Mouse (Mus musculus) limb, embryonic 15.5 days (tissue): ENCODE data around the gene Stat5a. TPM values are rescaled to one million over a fixed set of nuclear protein-coding genes. Genes with fewer than 3 reads are reported as not detected.

Source experiments
- ATAC-seq: fragments of 200-750 bp; cut with Nextera tagmentation; 2 replicates; pipeline ENCODE4 v1.8.0; 2017; ENCODE audit warnings: low read depth, moderate TSS enrichment; ENCODE audit not compliant: insufficient number of reproducible peaks, low FRiP score, low TSS enrichment
- H3K27ac ChIP-seq: fragments of 300-500 bp; sonication (generic); 2 replicates; pipeline ENCODE4 v1.5.1; 2015; ENCODE audit warnings: moderate library complexity, mild to moderate bottlenecking, inconsistent platforms
- H3K27me3 ChIP-seq: fragments of 300-500 bp; sonication (generic); 2 replicates; pipeline ENCODE4 v1.6.1; 2015; ENCODE audit warnings: inconsistent platforms
- H3K36me3 ChIP-seq: fragments of 300-500 bp; sonication (generic); 2 replicates; pipeline ENCODE4 v1.6.1; 2015; ENCODE audit warnings: inconsistent platforms
- H3K4me1 ChIP-seq: fragments of 300-500 bp; sonication (generic); 2 replicates; pipeline ENCODE4 v1.6.1; 2015; ENCODE audit warnings: inconsistent platforms
- H3K4me2 ChIP-seq: fragments of 300-500 bp; sonication (generic); 2 replicates; pipeline ENCODE4 v1.6.1; 2015; ENCODE audit warnings: mild to moderate bottlenecking, inconsistent platforms
- H3K4me3 ChIP-seq: fragments of 300-500 bp; sonication (generic); 2 replicates; pipeline ENCODE4 v1.5.1; 2015; ENCODE audit warnings: mild to moderate bottlenecking, inconsistent platforms
- H3K9ac ChIP-seq: fragments of 300-500 bp; sonication (generic); 2 replicates; pipeline ENCODE4 v1.6.1; 2015; ENCODE audit warnings: inconsistent platforms
- H3K9me3 ChIP-seq: fragments of 300-500 bp; sonication (generic); 2 replicates; pipeline ENCODE4 v1.6.1; 2016; ENCODE audit warnings: inconsistent platforms
- WGBS: fragments of 180-500 bp; shearing (Covaris S2); methylation state at CpG from one replicate; pipeline ENCODE4 v1.1.7; 2015; 5-methylcytosine and 5-hydroxymethylcytosine counted together
- polyA plus RNA-seq: library from polyadenylated mRNA; unstranded; fragments of >200 nt; fragmentation: Nextera tagmentation; extraction: Ambion mirVana; gene quantifications from 2 replicates; pipeline ENCODE4 v1.2.1, GENCODE M21; 2015

Stat5a gene
- polyA plus RNA-seq, 1 experiment from 2014 or later, result 9.4 TPM

- H3K4me3 ChIP-seq, result no peak overlapping the region
- H3K9me3 ChIP-seq, result no peaks in the 10 kb centered on the region
- 70% methylated on average over 8 of the region's 8 CpGs for WGBS
- H3K27me3 ChIP-seq, result no peaks in the 10 kb centered on the region
- H3K4me2 ChIP-seq, result no peak overlapping the region
- H3K36me3 ChIP-seq, result no peaks in the 10 kb centered on the region
- no peak overlapping the region for H3K9ac ChIP-seq
- H3K4me1 ChIP-seq, result peaks cover 5% of the 10 kb centered on the region; the same call in 1 of the 2 replicates
- H3K27ac ChIP-seq, result no peak overlapping the region
- ATAC-seq, result no peak
These were observed 19.6 kb upstream of the Stat5a start for GRCm38 (mm10) chr11:100839523-100839922.

DNA sequence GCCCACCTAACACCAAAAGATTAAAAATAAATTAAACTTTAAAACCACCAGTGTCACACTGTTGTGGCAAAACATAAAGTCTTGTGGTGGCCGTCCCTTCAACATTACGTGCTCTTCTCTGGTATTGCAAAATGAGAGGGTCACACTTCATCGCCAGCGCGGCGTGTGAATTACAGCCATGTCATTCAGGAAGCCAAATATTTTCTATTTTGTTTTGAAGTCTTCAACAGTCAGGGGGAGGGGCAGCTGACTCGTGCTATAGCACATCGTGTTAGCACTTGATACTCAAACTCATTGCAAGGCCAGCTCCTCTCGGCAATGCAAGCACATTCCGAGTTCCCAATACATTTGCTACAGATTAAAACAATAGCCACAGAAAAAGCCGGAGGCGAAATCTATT lies 18.3 kb upstream of the Stat5a start:
- Histone ChIP-seq H3K9ac (no peak overlapping the region), H3K36me3 (no peaks in the 10 kb centered on the region), H3K4me3 (no peak overlapping the region), H3K4me2 (no peak overlapping the region), H3K4me1 (peaks cover 8% of the 10 kb centered on the region; the same call in 1 of the 2 replicates), H3K9me3 (no peaks in the 10 kb centered on the region), H3K27me3 (no peaks in the 10 kb centered on the region), H3K27ac (no peak overlapping the region)
- WGBS, result 58% methylated on average over 12 of the region's 12 CpGs
- ATAC-seq, result no peak

DNA sequence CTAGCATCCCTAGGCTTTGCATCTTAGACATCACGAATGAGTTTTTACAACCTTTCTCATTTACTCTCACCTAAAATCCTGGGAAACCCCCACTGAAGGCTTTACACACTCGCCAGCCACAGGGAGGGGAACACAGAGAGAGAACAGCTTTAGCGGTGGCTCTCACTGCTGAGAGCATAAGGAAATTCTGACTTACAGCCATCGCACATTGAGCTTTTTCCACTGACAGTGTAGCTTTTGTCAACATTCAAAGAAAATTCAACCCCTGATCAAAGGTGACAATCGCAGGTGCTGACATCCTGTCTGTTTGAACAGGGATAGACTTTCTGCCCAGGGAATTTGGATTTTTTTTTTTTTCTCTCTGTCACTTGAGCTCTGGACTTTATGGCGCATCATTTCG lies 17.1 kb upstream of the Stat5a start:
- ATAC-seq, result no peak
- Histone ChIP-seq H3K9ac (no peak overlapping the region), H3K27me3 (no peaks in the 10 kb centered on the region), H3K4me1 (peaks cover 8% of the 10 kb centered on the region; the same call in 1 of the 2 replicates), H3K36me3 (no peaks in the 10 kb centered on the region), H3K27ac (no peak overlapping the region), H3K4me3 (no peak overlapping the region), H3K9me3 (no peaks in the 10 kb centered on the region), H3K4me2 (no peak overlapping the region)
- 73% methylated on average over 7 of the region's 7 CpGs for whole genome bisulfite sequencing

DNA sequence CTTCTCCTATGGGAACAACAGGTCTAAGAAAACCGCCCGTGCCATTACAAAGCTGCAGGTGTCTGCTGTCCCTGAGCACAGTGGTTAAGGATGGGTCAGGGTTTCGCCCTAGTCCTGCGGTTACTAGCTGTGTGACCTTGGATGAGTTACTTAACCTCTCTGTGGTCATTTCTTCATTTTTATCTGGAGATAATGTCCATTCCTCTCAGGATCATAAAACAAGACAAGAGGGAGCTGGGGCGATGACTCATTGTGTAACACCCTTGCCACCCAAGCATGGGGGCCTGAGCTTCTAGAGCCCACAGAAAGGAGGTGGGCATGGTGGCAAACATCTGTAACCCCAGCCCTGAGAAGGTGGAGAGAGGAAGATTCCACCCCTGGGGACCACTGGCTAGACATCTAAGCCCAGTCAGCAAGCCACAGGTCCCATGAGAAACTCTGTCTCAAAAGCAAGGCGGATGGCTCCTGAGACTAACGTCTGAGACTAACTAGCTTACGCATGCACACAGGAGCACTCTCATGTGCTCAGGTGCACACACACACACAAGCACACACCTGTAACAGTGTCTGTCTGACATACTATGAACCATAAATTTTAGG lies 16.0 kb upstream of the Stat5a start:
- no peak for ATAC-seq
- no peak overlapping the region for H3K27ac ChIP-seq
- no peaks in the 10 kb centered on the region for H3K27me3 ChIP-seq
- peaks cover 12% of the 10 kb centered on the region; the same call in 1 of the 2 replicates for H3K4me1 ChIP-seq
- no peaks in the 10 kb centered on the region for H3K9me3 ChIP-seq
- 94% methylated on average over 8 of the region's 8 CpGs for WGBS
- no peak overlapping the region for H3K9ac ChIP-seq
- no peaks in the 10 kb centered on the region for H3K36me3 ChIP-seq
- H3K4me3 ChIP-seq, result no peak overlapping the region
- no peak overlapping the region for H3K4me2 ChIP-seq

DNA sequence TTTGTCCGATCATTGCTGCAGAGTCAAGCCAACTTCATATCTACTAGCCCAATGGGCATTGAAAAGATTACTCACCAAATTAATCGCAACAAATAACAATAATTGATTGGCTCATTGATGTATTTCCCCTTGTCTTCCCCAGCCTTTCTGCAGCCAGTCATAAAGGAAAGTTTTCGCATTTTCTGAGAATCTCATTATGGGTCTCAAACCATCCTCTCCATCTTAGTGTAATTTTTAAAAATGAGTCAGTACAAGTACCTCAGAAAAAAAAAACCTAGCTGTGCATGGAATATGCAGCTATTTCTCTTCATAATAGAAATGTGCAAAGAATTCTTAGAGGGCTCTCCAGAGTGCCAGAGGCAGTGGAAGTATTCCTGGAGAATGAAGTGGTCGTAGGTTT lies 15.0 kb upstream of the Stat5a start:
- no peaks in the 10 kb centered on the region for H3K9me3 ChIP-seq
- no peak overlapping the region for H3K4me3 ChIP-seq
- H3K27ac ChIP-seq, result no peak overlapping the region
- WGBS, result 77% methylated on average over 4 of the region's 4 CpGs
- peaks cover 20% of the 10 kb centered on the region for H3K4me1 ChIP-seq
- H3K36me3 ChIP-seq, result no peaks in the 10 kb centered on the region
- H3K27me3 ChIP-seq, result no peaks in the 10 kb centered on the region
- H3K9ac ChIP-seq, result no peak overlapping the region
- H3K4me2 ChIP-seq, result no peak overlapping the region
- no peak for ATAC-seq

GRCm38 (mm10) chr11:100845793-100846192 lies 13.4 kb upstream of the Stat5a start:
- no peaks in the 10 kb centered on the region for H3K9me3 ChIP-seq
- H3K4me1 ChIP-seq, result peaks cover 25% of the 10 kb centered on the region
- no peaks in the 10 kb centered on the region for H3K27me3 ChIP-seq
- no peaks in the 10 kb centered on the region for H3K36me3 ChIP-seq
- H3K27ac ChIP-seq, result no peak overlapping the region
- no peak for ATAC-seq
- 77% methylated on average over 6 of the region's 6 CpGs for WGBS
- no peak overlapping the region for H3K4me2 ChIP-seq
- no peak overlapping the region for H3K4me3 ChIP-seq
- no peak overlapping the region for H3K9ac ChIP-seq

GRCm38 (mm10) chr11:100847572-100847971 lies 11.6 kb upstream of the Stat5a start:
- Histone ChIP-seq H3K4me2 (no peak overlapping the region), H3K36me3 (no peaks in the 10 kb centered on the region)
- 86% methylated on average over 4 of the region's 4 CpGs for WGBS

DNA sequence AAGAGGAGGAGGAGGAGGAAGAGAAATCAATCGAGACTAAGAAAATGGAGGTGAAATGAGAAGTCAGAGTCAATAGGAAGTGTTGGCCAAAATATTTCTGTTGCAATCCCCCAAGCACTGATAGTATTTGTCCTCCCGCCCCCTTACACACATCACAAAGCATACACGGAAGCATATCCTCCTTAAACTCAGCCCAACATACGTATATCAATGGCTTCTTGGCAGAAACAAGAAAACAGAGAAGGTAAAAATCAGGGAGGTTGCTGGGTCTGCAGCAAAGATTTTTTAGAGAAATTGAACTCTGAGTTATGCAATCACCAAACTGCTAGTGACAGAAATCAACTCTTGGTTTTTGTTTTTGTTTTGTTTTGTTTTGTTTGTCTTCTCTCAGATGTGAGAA lies 11.1 kb upstream of the Stat5a start:
- H3K9ac ChIP-seq, result no peak overlapping the region
- H3K4me1 ChIP-seq, result peaks cover 27% of the 10 kb centered on the region
- ATAC-seq, result no peak
- 64% methylated on average over 4 of the region's 4 CpGs for WGBS
- no peaks in the 10 kb centered on the region for H3K27me3 ChIP-seq
- no peaks in the 10 kb centered on the region for H3K36me3 ChIP-seq
- H3K9me3 ChIP-seq, result no peaks in the 10 kb centered on the region
- H3K4me2 ChIP-seq, result no peak overlapping the region
- no peak overlapping the region for H3K4me3 ChIP-seq
- H3K27ac ChIP-seq, result no peak overlapping the region

More at GRCm38 (mm10) chr11:100847572-100847971, 11.6 kb upstream of the Stat5a start:
- Histone ChIP-seq H3K9me3 (no peaks in the 10 kb centered on the region), H3K27ac (no peak overlapping the region), H3K9ac (no peak overlapping the region), H3K4me1 (peaks cover 27% of the 10 kb centered on the region), H3K27me3 (no peaks in the 10 kb centered on the region), H3K4me3 (no peak overlapping the region)
- ATAC-seq, result no peak

- no peaks in the 10 kb centered on the region for H3K9me3 ChIP-seq
- 75% methylated on average over 6 of the region's 6 CpGs for WGBS
- ATAC-seq, result no peak
- H3K27me3 ChIP-seq, result no peaks in the 10 kb centered on the region
- peak overlapping the region; percentile 83 for H3K4me2 ChIP-seq
- no peak overlapping the region for H3K27ac ChIP-seq
- peaks cover 27% of the 10 kb centered on the region for H3K4me1 ChIP-seq
- no peaks in the 10 kb centered on the region for H3K36me3 ChIP-seq
- peak overlapping the region; percentile 99 for H3K4me3 ChIP-seq
- no peak overlapping the region for H3K9ac ChIP-seq
These were observed 10.3 kb upstream of the Stat5a start for GRCm38 (mm10) chr11:100848789-100849379.

GRCm38 (mm10) chr11:100849456-100850037 lies 9.6 kb upstream of the Stat5a start:
- Histone ChIP-seq H3K4me3 (peak overlapping the region; percentile 99), H3K9me3 (no peaks in the 10 kb centered on the region), H3K27ac (peak overlapping the region; percentile 87; the same call in 1 of the 2 replicates), H3K9ac (peak overlapping the region; percentile 96), H3K27me3 (peaks cover under 1% of the 10 kb centered on the region; the same call in 1 of the 2 replicates), H3K4me2 (peak overlapping the region; percentile 83), H3K36me3 (no peaks in the 10 kb centered on the region), H3K4me1 (peaks cover 27% of the 10 kb centered on the region)
- WGBS, result 4% methylated on average over 13 of the region's 13 CpGs
- ATAC-seq, result no peak

DNA sequence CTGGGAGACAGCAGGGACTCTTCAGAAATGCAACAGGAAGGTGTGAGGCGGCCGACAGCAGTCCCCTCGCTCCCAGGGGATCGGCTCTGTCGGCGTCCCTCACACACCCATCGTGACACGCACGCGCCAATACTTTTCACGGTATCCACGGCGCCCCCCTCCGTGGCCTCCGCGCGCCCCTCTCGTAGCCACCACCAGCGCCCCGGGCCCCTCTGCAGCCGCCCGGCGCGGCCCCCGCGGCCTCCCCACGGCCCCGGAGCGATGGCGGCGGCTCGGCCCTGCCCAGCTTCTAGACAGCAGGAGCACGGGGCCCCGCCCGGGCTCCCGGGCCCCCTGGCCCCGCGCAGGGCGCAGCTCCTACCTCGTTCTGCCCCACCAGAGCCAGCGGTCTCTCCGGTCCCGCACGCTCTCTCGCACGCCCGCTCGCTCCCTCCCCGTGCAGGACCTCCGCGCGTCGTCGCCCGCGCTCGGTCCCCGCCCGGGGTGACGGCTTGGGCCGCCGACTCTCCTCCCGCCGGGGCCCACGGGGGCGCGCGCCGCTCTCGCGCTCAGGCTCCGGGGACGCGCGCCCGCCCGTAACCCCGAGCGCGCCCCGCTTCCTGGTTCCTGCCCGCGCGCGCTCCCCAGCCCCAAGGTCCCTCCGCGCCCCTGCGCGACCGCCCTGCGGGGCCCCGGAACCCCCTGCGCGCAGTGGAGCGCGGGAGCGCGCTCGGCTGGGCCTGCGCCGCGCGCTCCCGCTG lies 8.9 kb upstream of the Stat5a start, which contains the start of gene Stat5b:
Gene Stat5b (minus strand): TSS at position 687 of the 740 bp plus-strand sequence.
- no peaks in the 10 kb centered on the region for H3K36me3 ChIP-seq
- H3K27ac ChIP-seq, result peak within 1 kb of the TSS; percentile 87
- H3K9ac ChIP-seq, result peak within 1 kb of the TSS; percentile 96
- ATAC-seq, result peak; percentile 62
- peaks cover 7% of the 10 kb centered on the region; the same call in 1 of the 2 replicates for H3K27me3 ChIP-seq
- H3K4me2 ChIP-seq, result peak within 1 kb of the TSS; percentile 83
- H3K9me3 ChIP-seq, result no peaks in the 10 kb centered on the region
- 1% methylated on average over 92 of the region's 104 CpGs for WGBS
- peak within 1 kb of the TSS; percentile 99 for H3K4me3 ChIP-seq
- H3K4me1 ChIP-seq, result peaks cover 27% of the 10 kb centered on the region
